Mouse (Mus musculus) olfactory bulb, adult 2 months (tissue): ENCODE data around the gene Cd247. TPM values are rescaled to one million over a fixed set of nuclear protein-coding genes. Genes with fewer than 3 reads are reported as not detected.
A peak's percentile ranks its signal among the peaks of the same experiment; 100 is the strongest.

Experiments used
- H3K27ac ChIP-seq: fragments of 200-500 bp; 2 replicates; pipeline ENCODE4 v1.5.1; 2012; ENCODE audit warnings: low read depth, low read length; ENCODE audit not compliant: insufficient read depth
- H3K4me1 ChIP-seq: fragments of 200-500 bp; 2 replicates; pipeline ENCODE4 v1.6.1; 2012; ENCODE audit warnings: low read length; ENCODE audit not compliant: control insufficient read depth, insufficient read depth
- H3K4me3 ChIP-seq: fragments of 200-500 bp; 2 replicates; pipeline ENCODE4 v1.5.1; 2012; ENCODE audit warnings: mild to moderate bottlenecking, low read depth, low read length, moderate library complexity; ENCODE audit not compliant: insufficient read depth
- CTCF ChIP-seq: fragments of 200-500 bp; IDR thresholded peaks from 2 replicates; pipeline ENCODE4 v1.5.1; 2012; ENCODE audit warnings: low read depth, mild to moderate bottlenecking, low read length, moderate library complexity; ENCODE audit not compliant: insufficient read depth
- POLR2A ChIP-seq: fragments of 200-500 bp; IDR thresholded peaks from 2 replicates; pipeline ENCODE4 v1.6.1; 2012; ENCODE audit warnings: mild to moderate bottlenecking, low read depth, low read length, moderate library complexity; ENCODE audit not compliant: insufficient read depth
- WGBS: fragments of 180-500 bp; shearing (Covaris S2); methylation state at CpG from one replicate; pipeline ENCODE4 v1.1.7; 2018; 5-methylcytosine and 5-hydroxymethylcytosine counted together
- polyA plus RNA-seq: library from polyadenylated mRNA; stranded (reverse); fragments of >200 nt; gene quantifications from 2 replicates; pipeline ENCODE4 v1.2.4, GENCODE M21; 2012; ENCODE audit warnings: low replicate concordance; ENCODE audit not compliant: missing spikeins, insufficient read depth, insufficient read length

Cd247 gene
- polyA plus RNA-seq, 1 experiment = 189 TPM

GRCm38 (mm10) chr1:165853131-165853721 is 64.7 kb downstream of the Cd247 start:
- 80% methylated on average over 4 of the region's 4 CpGs for WGBS
- no peak overlapping the region for H3K4me3 ChIP-seq
- TF ChIP-seq POLR2A (no peak), CTCF (no peak)
- no peak overlapping the region for H3K27ac ChIP-seq
- no peaks in the 10 kb centered on the region for H3K4me1 ChIP-seq

- TF ChIP-seq POLR2A (no peak), CTCF (peak; percentile 76; the same call in 1 of the 2 replicates)
- no peak overlapping the region for H3K27ac ChIP-seq
These were observed 65.4 kb downstream of the Cd247 start for GRCm38 (mm10) chr1:165853729-165854420.

GRCm38 (mm10) chr1:165855759-165856545 is 67.5 kb downstream of the Cd247 start:
- no peak for TF ChIP-seq POLR2A
- no peak for TF ChIP-seq CTCF
- Histone ChIP-seq H3K4me3 (no peak overlapping the region), H3K27ac (no peak overlapping the region), H3K4me1 (no peaks in the 10 kb centered on the region)
- 69% methylated on average over 9 of the region's 9 CpGs for WGBS

More at GRCm38 (mm10) chr1:165853729-165854420, 65.4 kb downstream of the Cd247 start:
- 74% methylated on average over 10 of the region's 10 CpGs for WGBS
- Histone ChIP-seq H3K4me1 (no peaks in the 10 kb centered on the region), H3K4me3 (no peak overlapping the region)

GRCm38 (mm10) chr1:165857279-165857678 is 68.8 kb downstream of the Cd247 start:
- TF ChIP-seq CTCF (no peak), POLR2A (no peak)
- H3K4me1 ChIP-seq = 0 out of 2 replicates have a peak, but pooled peaks cover 3% of the 10 kb centered on the region
- WGBS = 92% methylated on average over 11 of the region's 11 CpGs
- H3K27ac ChIP-seq = no peak overlapping the region
- H3K4me3 ChIP-seq = no peak overlapping the region

- 91% methylated on average over 5 of the region's 5 CpGs for WGBS
- Histone ChIP-seq H3K4me3 (no peak overlapping the region), H3K27ac (no peak overlapping the region), H3K4me1 (0 out of 2 replicates have a peak, but pooled peaks cover 5% of the 10 kb centered on the region)
- TF ChIP-seq CTCF = no peak
- no peak for TF ChIP-seq POLR2A
These were observed 69.9 kb downstream of the Cd247 start for GRCm38 (mm10) chr1:165858356-165858755.

- WGBS = 81% methylated on average over 9 of the region's 9 CpGs
- H3K4me3 ChIP-seq = no peak overlapping the region
- peaks cover 5% of the 10 kb centered on the region; the same call in 1 of the 2 replicates for H3K4me1 ChIP-seq
- no peak overlapping the region for H3K27ac ChIP-seq
- TF ChIP-seq CTCF = no peak
- TF ChIP-seq POLR2A = no peak
These were observed 72.1 kb downstream of the Cd247 start for GRCm38 (mm10) chr1:165860373-165861234.

- Histone ChIP-seq H3K4me1 (peaks cover 5% of the 10 kb centered on the region; the same call in 1 of the 2 replicates), H3K27ac (no peak overlapping the region), H3K4me3 (no peak overlapping the region)
- TF ChIP-seq POLR2A (no peak), CTCF (no peak)
- 67% methylated on average over 3 of the region's 3 CpGs for WGBS
These were observed 72.7 kb downstream of the Cd247 start for GRCm38 (mm10) chr1:165861235-165861609.

- Histone ChIP-seq H3K4me3 (no peak overlapping the region), H3K4me1 (peaks cover 5% of the 10 kb centered on the region; the same call in 1 of the 2 replicates), H3K27ac (no peak overlapping the region)
- TF ChIP-seq CTCF (no peak), POLR2A (no peak)
- WGBS = 54% methylated on average over 7 of the region's 7 CpGs
These were observed 73.6 kb downstream of the Cd247 start for GRCm38 (mm10) chr1:165862059-165862458.
